Mouse (Mus musculus) liver, embryonic 14.5 days (tissue): ENCODE measurements around the gene Nsf. TPM values are rescaled to one million over a fixed set of nuclear protein-coding genes. Genes with fewer than 3 reads are reported as not detected.

ENCODE experiments used
- ATAC-seq: fragments of 200-750 bp; cut with Nextera tagmentation; 2 replicates; pipeline ENCODE4 v1.8.0; 2017; ENCODE audit warnings: moderate number of reproducible peaks, mild to moderate bottlenecking, moderate library complexity; ENCODE audit not compliant: insufficient read depth
- DNase-seq, 3 experiments: peaks; one replicate each; pipeline ENCODE4 v3.0.0-alpha.2; 2012 to 2013; ENCODE audit warnings: low read depth in 3 of 3, low spot score in 3 of 3
- H3K27ac ChIP-seq: fragments of 300-500 bp; sonication (generic); 2 replicates; pipeline ENCODE4 v1.5.1; 2014; ENCODE audit warnings: moderate library complexity, mild to moderate bottlenecking, control low read depth, inconsistent platforms
- H3K27me3 ChIP-seq: fragments of 300-500 bp; sonication (generic); 2 replicates; pipeline ENCODE4 v1.6.1; 2014; ENCODE audit warnings: mild to moderate bottlenecking, low read length, moderate library complexity; ENCODE audit not compliant: control insufficient read depth, insufficient read depth
- H3K36me3 ChIP-seq: fragments of 300-500 bp; sonication (generic); replicated peaks from 2 replicates; pipeline ENCODE4 v1.6.1; 2014; ENCODE audit warnings: low read depth; ENCODE audit not compliant: control insufficient read depth, insufficient read depth
- H3K4me1 ChIP-seq, 2 experiments: fragments of 200-500 bp in 1 of 2; fragments of 300-500 bp in 1 of 2; sonication (generic) in 1 of 2; replicated peaks; 2 replicates each; pipeline ENCODE4 v1.6.1; 2012 to 2014; ENCODE audit warnings: antibody characterized with exemption in 1 of 2, inconsistent platforms in 1 of 2, low read length in 1 of 2; ENCODE audit not compliant: control insufficient read depth in 2 of 2, insufficient read depth in 2 of 2
- H3K4me2 ChIP-seq: fragments of 300-500 bp; sonication (generic); 2 replicates; pipeline ENCODE4 v1.6.1; 2014; ENCODE audit warnings: low read depth, mild to moderate bottlenecking, control low read depth, moderate library complexity
- H3K4me3 ChIP-seq, 2 experiments: fragments of 200-500 bp in 1 of 2; fragments of 300-500 bp in 1 of 2; sonication (generic) in 1 of 2; 2 replicates each; pipeline ENCODE4 v1.5.1; 2012 to 2014; ENCODE audit warnings: low read depth in 2 of 2, low read length in 2 of 2, mild to moderate bottlenecking in 2 of 2, control low read depth in 1 of 2, inconsistent platforms in 1 of 2, moderate library complexity in 1 of 2; ENCODE audit not compliant: insufficient read depth in 1 of 2
- H3K9ac ChIP-seq: fragments of 300-500 bp; sonication (generic); replicated peaks from 2 replicates; pipeline ENCODE4 v1.6.1; 2014; ENCODE audit warnings: mild to moderate bottlenecking, control low read depth, moderate library complexity
- H3K9me3 ChIP-seq: fragments of 300-500 bp; sonication (generic); 2 replicates; pipeline ENCODE4 v1.6.1; 2016; ENCODE audit warnings: low read length, mixed read lengths; ENCODE audit not compliant: control insufficient read depth
- CTCF ChIP-seq: IDR thresholded peaks from 2 replicates; pipeline ENCODE4 v1.5.1; 2016; ENCODE audit warnings: antibody characterized with exemption, low read depth, control low read depth
- EP300 ChIP-seq: IDR thresholded peaks from 2 replicates; pipeline ENCODE4 v1.6.1; 2016; ENCODE audit warnings: antibody characterized with exemption, low read depth
- WGBS: fragments of 180-500 bp; shearing (Covaris S2); extraction: QIAGEN DNeasy Blood & Tissue Kit; methylation state at CpG from one replicate; pipeline ENCODE4 v1.1.7; 2014; ENCODE audit not compliant: insufficient replicate concordance; 5-methylcytosine and 5-hydroxymethylcytosine counted together
- polyA plus RNA-seq, 2 experiments: library from polyadenylated mRNA; depleted of rRNA in 1 of 2; stranded (reverse) in 1 of 2; unstranded in 1 of 2; fragments of >200 nt; fragmentation: Nextera tagmentation in 1 of 2; extraction: Ambion mirVana in 1 of 2; gene quantifications; 2 replicates each; pipeline versions ENCODE4 v1.2.1 to v1.2.3; 2012 to 2014

The Nsf gene
- polyA plus RNA-seq, 2 experiments: 12.9 to 19.9 TPM

DNA sequence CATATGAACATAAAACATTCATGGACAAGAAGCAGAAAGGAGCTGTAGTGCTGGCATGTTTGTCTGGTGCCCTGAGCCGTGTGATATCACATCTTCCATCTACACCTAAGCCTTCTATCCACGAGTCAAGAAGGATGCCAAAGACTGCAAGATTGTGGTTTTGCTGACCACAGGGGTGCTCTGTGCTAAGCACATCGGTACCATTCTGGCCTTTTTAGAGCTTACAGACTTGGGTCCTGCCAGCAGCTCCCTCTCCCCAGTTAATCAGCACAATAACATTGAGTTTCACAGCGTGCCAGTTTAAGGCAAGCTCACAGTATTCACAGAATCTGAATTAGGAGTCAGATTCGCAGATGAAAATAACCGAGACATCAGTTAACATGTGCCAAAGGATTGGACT is 75.4 kb downstream of the Nsf start:
- DNase-seq (no peak), ATAC-seq (no peak)
- no peak overlapping the region for H3K9ac ChIP-seq
- H3K4me3 ChIP-seq: no peak overlapping the region
- H3K4me2 ChIP-seq: no peak overlapping the region
- H3K4me1 ChIP-seq: no peaks in the 10 kb centered on the region
- no peaks in the 10 kb centered on the region for H3K9me3 ChIP-seq
- TF ChIP-seq CTCF (no peak), EP300 (no peak)
- H3K27me3 ChIP-seq: no peaks in the 10 kb centered on the region
- no peak overlapping the region for H3K27ac ChIP-seq
- H3K36me3 ChIP-seq: no peaks in the 10 kb centered on the region; the same call in 1 of the 2 replicates
- 56% methylated on average over 6 of the region's 6 CpGs for WGBS

DNA sequence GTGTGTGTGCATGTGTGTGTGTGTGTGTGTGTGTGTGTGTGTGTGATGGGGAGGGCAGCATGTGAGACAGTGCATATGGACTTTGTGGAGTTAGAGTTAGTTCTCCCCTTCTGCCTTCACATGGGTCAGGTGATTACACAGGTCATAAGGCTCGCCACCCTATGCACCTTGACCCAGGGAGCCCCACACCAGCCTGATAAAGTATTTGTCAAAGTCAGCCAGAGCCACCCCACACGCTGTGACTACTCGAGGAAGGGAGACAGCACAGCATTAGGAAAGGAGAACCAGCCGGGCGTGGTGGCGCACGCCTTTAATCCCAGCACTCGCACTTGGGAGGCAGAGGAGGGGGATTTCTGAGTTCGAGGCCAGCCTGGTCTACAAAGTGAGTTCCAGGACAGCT is 83.5 kb downstream of the Nsf start:
- Histone ChIP-seq H3K9ac (no peak overlapping the region), H3K4me2 (no peak overlapping the region), H3K4me1 (peaks cover 0 to 4% of the 10 kb centered on the region in 2 experiments; a peak in 2 of 4 replicates), H3K27me3 (no peaks in the 10 kb centered on the region), H3K9me3 (no peaks in the 10 kb centered on the region), H3K4me3 (no peak overlapping the region), H3K27ac (no peak overlapping the region), H3K36me3 (no peaks in the 10 kb centered on the region)
- DNase-seq (no peak), ATAC-seq (no peak)
- 78% methylated on average over 9 of the region's 9 CpGs for WGBS
- no peak for TF ChIP-seq EP300

GRCm38 (mm10) chr11:103867702-103868101 is 86.2 kb downstream of the Nsf start:
- Histone ChIP-seq H3K9me3 (no peaks in the 10 kb centered on the region), H3K9ac (no peak overlapping the region), H3K36me3 (no peaks in the 10 kb centered on the region), H3K4me3 (no peak overlapping the region), H3K27ac (no peak overlapping the region), H3K4me2 (no peak overlapping the region), H3K27me3 (no peaks in the 10 kb centered on the region), H3K4me1 (peaks cover 0 to 4% of the 10 kb centered on the region in 2 experiments; a peak in 2 of 4 replicates)
- TF ChIP-seq CTCF (no peak), EP300 (no peak)
- no peak for ATAC-seq
- no peak for DNase-seq
- WGBS: 66% methylated on average over 5 of the region's 5 CpGs

DNA sequence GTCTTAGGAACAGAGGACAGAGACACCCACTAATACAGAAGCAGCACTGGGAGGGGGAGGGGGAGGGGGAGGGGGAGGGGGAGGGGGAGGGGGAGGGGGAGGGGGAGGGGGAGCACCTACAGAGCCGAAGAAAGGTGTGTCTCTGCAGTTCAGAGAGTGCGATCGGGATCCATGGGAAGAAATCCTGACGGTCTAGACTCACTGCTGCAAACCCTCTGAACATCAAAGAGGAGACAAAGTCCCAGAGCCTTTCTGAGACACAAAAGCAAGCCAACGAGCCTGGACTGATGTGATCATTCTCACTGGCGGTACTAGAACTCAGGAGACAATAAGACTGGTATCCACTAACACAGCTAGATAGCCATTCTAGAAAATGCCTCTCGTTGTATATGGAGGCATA is 88.5 kb downstream of the Nsf start:
- peaks cover 0 to 4% of the 10 kb centered on the region in 2 experiments; a peak in 2 of 4 replicates for H3K4me1 ChIP-seq
- H3K9ac ChIP-seq: no peak overlapping the region
- WGBS: 76% methylated on average over 7 of the region's 7 CpGs
- no peak for TF ChIP-seq EP300
- TF ChIP-seq CTCF: no peak
- H3K4me3 ChIP-seq: no peak overlapping the region
- H3K4me2 ChIP-seq: no peak overlapping the region
- H3K27me3 ChIP-seq: no peaks in the 10 kb centered on the region
- no peak overlapping the region for H3K27ac ChIP-seq
- no peak for ATAC-seq
- no peak for DNase-seq
- no peaks in the 10 kb centered on the region for H3K9me3 ChIP-seq
- peaks cover 4% of the 10 kb centered on the region; the same call in 1 of the 2 replicates for H3K36me3 ChIP-seq

DNA sequence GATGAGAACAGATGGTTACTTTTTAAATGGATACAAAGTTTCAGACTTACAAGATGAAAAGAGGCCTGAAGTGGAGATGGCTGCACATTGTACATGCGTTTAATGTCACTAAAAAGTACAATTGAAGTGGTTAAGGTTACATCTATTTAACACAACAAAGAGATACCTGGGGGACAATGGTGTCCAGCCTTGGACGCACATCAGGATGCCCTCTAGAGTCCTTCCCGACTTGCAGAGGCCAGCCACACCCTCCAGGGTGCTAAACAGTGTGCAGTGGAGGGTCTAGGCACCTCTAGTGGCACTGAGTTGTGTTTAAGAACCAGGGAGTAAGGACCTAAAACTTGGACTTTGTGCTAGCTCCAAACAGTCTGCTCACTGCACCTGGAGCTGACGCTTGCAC is 89.4 kb downstream of the Nsf start:
- Histone ChIP-seq H3K4me3 (no peak overlapping the region), H3K9me3 (no peaks in the 10 kb centered on the region), H3K4me2 (no peak overlapping the region), H3K27me3 (no peaks in the 10 kb centered on the region), H3K4me1 (peaks cover 0 to 4% of the 10 kb centered on the region in 2 experiments; a peak in 2 of 4 replicates), H3K9ac (no peak overlapping the region), H3K27ac (no peak overlapping the region), H3K36me3 (peaks cover 4% of the 10 kb centered on the region; the same call in 1 of the 2 replicates)
- no peak for TF ChIP-seq CTCF
- no peak for TF ChIP-seq EP300
- ATAC-seq (no peak), DNase-seq (no peak)
- WGBS: 77% methylated on average over 4 of the region's 4 CpGs
